Mouse (Mus musculus): ENCODE measurements around the gene Mrps14.

Mrps14 gene

GRCm38 (mm10) chr1:160231013-160231412 is 36.0 kb downstream of the Mrps14 start:
- DNase-seq, result no peak

GRCm38 (mm10) chr1:160232113-160232512 is 37.1 kb downstream of the Mrps14 start:
- no peak for DNase-seq

- no peak for DNase-seq
Measured at GRCm38 (mm10) chr1:160233921-160234320, 38.9 kb downstream of the Mrps14 start.

GRCm38 (mm10) chr1:160237981-160238380 is 43.0 kb downstream of the Mrps14 start:
- no peak for DNase-seq

GRCm38 (mm10) chr1:160238852-160239443 is 43.9 kb downstream of the Mrps14 start:
- DNase-seq, result no peak

- no peak for DNase-seq
Measured at GRCm38 (mm10) chr1:160240091-160240490, 45.1 kb downstream of the Mrps14 start.

- no peak for DNase-seq
Measured at GRCm38 (mm10) chr1:160244689-160245088, 49.7 kb downstream of the Mrps14 start.

- no peak for DNase-seq
Measured at GRCm38 (mm10) chr1:160245954-160246353, 50.9 kb downstream of the Mrps14 start.

GRCm38 (mm10) chr1:160246844-160247243 is 51.8 kb downstream of the Mrps14 start:
- DNase-seq, result peak; percentile 47

GRCm38 (mm10) chr1:160247473-160247872 is 52.5 kb downstream of the Mrps14 start:
- no peak for DNase-seq

GRCm38 (mm10) chr1:160249786-160250185 is 54.8 kb downstream of the Mrps14 start:
- DNase-seq, result no peak

- DNase-seq, result no peak
Measured at GRCm38 (mm10) chr1:160250782-160251181, 55.8 kb downstream of the Mrps14 start.

- DNase-seq, result no peak
Measured at GRCm38 (mm10) chr1:160251388-160252007, 56.5 kb downstream of the Mrps14 start.

Data from layer of hippocampus, adult 9-11 months (tissue).